Mouse (Mus musculus) hematopoietic stem cell, adult 5-6 weeks (primary cell): ENCODE data around the gene Tmx1. TPM values are rescaled to one million over a fixed set of nuclear protein-coding genes. Genes with fewer than 3 reads are reported as not detected.

Source experiments
- ATAC-seq, 2 experiments: fragments of 125-278 bp in 1 of 2; replicated peaks in 1 of 2; 2 replicates each; pipeline ENCODE4 v1.8.0; 2016 to 2017; ENCODE audit warnings: inconsistent platforms in 2 of 2, mild to moderate bottlenecking in 2 of 2, moderate number of reproducible peaks in 2 of 2, low read depth in 1 of 2, moderate TSS enrichment in 1 of 2; ENCODE audit not compliant: low FRiP score in 2 of 2, poor library complexity in 2 of 2, severe bottlenecking in 2 of 2, insufficient read depth in 1 of 2, low TSS enrichment in 1 of 2
- total RNA-seq: library from RNA; stranded (forward); fragments of 172-1452, 232-1000 nt; gene quantifications from 2 replicates; pipeline ENCODE4 v1.2.3, GENCODE M21; 2017

Tmx1 gene
- total RNA-seq, 1 experiment from 2014 or later, result 99.0 TPM

DNA sequence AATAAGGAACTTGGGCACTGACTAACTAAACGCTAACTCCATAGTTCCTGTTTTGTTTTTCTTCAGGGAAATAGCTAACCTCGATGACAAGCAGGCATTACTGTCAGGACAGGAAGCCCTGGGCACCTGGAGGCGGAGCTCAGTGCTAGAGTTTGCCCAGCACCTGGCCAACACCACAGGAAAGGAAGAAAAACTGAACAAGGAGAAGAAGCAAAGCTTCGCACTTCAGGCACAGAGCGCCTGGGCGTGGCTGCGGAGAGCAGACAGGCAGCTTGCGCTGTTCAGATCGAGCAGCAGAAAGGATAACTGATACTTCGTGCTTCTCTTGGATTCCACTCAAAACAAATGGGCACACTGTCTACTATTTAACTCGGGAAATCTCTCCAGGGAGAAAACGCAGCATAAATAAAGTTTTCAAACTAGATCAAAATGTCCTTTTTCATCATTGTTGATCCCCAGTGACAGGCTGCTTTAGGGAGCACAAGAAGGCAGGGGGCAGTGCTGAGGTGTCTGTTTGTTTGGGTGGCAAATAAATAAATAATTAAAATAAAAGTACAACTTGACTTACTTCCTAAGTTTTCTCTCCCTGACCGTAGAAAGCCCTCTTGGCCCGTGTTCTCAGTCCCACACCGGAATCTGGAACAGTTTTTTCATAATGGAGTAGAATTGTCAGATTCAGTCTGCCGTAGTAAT lies 24.1 kb downstream of the Tmx1 start:
- ATAC-seq, result peak; percentile 46 to 64

- peak; percentile 60 to 69; a peak in 3 of 4 replicates for ATAC-seq
Observed at GRCm38 (mm10) chr12:70477593-70478287, 24.8 kb downstream of the Tmx1 start.

GRCm38 (mm10) chr12:70485956-70486355 lies 33.1 kb downstream of the Tmx1 start:
- no peak for ATAC-seq

DNA sequence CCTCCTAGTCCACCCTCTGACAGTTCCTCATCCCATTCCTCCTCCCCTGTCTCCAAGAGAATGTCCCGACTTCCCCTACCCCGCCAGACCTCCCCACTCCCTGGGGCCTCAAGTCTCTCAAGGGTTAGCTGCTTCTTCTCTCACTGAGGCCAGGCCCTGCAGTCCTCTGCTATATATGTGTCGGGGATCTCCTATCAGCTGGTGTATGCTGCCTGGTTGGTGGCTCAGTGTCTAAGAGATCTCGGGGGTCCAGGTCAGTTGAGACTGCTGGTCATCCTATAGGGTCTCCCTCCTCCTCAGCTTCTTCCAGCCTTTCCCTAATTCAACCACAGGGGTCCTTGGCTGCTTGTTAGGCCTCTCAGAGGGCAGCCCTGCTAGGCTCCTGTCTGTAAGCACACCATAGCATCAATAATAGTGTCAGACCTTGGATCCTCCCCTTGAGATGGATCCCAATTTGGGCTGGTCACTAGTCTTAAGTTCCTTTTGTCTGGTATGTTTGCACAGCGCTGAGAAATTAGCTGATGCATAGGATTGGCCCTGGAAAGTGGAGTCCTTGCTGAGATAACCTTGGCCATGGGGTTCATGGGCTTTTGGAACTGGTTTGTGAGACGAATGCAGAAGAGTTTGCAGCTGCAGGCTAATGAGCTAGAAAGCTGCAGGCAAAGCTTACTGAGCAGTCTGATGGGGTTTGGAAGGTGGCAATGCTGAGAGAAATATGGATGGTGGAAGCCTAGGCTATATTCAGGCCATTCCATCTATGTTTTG lies 34.0 kb downstream of the Tmx1 start:
- ATAC-seq, result no peak

DNA sequence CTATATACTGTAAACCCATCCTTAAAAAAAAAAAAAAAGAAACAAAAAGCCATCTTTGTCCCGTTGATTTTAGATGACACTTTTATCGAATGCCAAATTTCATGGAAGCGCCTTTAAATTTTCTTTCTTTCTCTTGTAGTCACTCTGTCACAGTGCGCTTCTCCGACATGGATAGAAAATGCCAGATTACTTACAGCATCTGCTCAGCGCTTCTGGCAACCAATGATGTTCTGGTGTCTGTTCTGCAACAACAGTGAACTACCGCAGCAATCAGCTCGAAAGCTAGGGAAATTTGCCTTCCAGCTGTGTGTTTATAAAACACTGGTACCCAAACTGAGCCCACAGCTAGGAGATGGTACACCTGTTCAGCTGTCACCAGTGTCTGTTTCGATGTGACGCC lies 39.5 kb downstream of the Tmx1 start:
- ATAC-seq, result no peak

GRCm38 (mm10) chr12:70494494-70495281 lies 41.8 kb downstream of the Tmx1 start:
- peak; percentile 67 to 83; a peak in 3 of 4 replicates for ATAC-seq

DNA sequence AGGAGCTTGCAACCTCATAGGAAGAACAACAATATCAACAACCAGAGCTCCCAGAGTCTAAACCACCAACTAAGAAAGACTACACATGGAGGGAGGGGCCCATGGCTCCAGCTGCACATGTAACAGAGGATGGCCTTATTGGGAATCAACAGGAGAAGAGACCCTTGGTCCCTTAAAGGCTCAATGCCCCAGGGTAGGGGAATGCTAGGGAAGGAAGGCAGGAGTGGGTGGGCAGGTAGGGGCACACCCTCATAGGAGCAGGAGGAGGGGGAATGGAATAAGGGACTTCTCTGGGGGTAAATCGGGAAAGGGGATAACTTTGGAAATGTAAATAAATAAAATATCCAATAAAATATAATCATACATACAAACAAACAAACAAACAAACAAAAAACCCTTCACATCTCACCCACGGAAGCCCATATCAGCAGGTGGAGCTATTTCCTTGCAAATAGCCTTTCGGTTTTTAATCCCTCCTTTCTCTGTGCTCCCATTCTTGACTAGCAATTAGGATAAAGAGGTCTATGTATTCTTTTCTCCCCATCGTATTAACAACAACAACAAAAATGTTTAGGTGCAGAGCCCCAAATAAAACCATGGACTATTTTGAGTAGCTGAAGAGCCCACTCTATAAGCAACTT lies 42.5 kb downstream of the Tmx1 start:
- ATAC-seq, result no peak

DNA sequence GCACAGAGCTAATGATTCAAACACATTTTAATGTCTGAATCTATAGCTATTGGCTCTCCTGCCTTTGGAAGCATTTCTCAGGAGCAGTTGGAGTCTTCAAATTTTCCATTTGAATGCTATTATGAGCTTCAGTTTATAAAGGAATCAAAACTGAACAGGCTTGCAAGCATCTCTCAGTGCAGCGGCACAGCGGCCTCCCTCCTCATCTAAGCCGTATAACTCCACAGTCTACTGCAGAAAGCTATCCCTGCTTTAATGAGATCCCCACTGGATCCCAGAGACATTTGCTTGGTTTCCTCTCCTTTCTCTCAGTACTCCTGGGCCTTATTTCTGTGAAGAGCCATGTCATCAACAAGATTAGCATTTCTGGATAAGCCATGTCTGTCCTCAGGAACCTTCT lies 45.2 kb downstream of the Tmx1 start:
- ATAC-seq, result no peak

DNA sequence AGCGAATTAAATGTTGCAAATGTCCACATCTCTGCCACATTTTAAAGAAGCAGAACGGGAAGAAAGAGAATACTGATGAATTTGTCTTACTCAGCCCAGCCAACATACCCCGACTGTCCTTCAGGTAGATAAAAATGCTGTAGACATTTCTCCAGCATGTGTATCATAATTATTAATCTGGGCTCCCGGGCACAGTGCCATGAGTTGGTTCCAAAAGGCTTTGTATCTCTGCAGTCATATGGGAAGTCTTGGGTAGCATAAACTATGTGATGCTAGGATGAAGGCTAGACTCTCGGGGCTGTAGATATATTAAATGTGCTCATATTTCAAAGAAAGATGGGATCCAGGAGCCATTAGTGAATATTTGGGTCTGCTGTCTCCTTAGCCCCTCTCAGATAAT lies 53.1 kb downstream of the Tmx1 start:
- no peak for ATAC-seq

DNA sequence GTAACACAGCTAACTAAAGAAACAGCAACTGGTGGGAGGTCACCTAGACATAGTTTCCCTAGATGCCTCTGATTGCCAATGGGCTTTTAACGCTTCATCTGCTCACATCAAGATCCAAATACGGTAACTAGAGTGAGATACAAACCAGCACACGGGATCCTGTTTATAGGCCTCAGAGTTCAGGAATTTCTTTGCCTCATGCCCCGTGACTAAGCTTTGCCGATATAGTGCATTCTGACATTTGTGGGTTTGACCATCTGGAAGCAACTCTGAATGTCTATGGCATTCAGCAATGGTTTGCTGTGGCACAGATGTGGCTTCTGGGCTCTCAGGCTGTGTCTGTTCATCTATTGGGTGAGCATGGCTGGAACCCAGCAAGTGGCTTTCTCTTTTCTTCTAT lies 59.1 kb downstream of the Tmx1 start:
- ATAC-seq, result no peak

DNA sequence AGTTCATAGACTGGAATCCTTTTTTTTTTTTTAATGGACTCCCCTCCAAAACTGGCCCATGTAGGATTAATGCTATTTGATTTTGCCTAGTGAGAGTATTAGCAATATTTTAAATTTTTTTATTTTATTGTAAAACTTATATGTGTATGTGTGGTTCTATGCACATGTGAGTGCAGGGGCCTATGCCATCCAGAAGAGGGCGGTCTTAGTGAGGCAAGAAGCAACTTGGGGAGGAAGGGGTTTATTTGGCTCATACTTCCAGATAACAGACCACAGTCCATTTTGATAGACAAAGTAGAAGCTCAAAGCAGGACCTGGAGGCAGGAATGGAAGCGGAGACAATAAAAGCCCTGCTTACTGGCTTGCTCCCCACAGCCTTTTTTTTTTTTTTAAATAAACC lies 59.5 kb downstream of the Tmx1 start:
- ATAC-seq, result no peak

Other genes with a start within 250 kb of the Tmx1 start
- gene Pygl, start 221.6 kb upstream of the Tmx1 start, total RNA-seq, result 77.9 and 124 TPM in 2 replicates
- 0.50 TPM in 1 of 2 replicates, not detected in the other for gene Trim9, start 105.5 kb upstream of the Tmx1 start, total RNA-seq